Mouse (Mus musculus) embryo, embryonic 11 days (tissue): Measurements from ENCODE around the gene Lsm2.
"Not testable (repeated sequence)": the region's sequence is repeated elsewhere in the genome, so short reads cannot be mapped to it uniquely, and the experiment has no call there.

Experiments
- DNase-seq: peaks from one replicate; pipeline ENCODE4 v3.0.0-alpha.2; 2015

The Lsm2 gene

GRCm38 (mm10) chr17:34957291-34957690, 24.4 kb upstream of the Lsm2 start:
- DNase-seq, result not testable (repeated sequence)

GRCm38 (mm10) chr17:34957966-34958365, 23.7 kb upstream of the Lsm2 start:
- not testable (repeated sequence) for DNase-seq

- DNase-seq, result not testable (repeated sequence)
Measured at GRCm38 (mm10) chr17:34958734-34959129, 22.9 kb upstream of the Lsm2 start.

- peak; percentile 89 for DNase-seq
Measured at GRCm38 (mm10) chr17:34959130-34959778, 22.4 kb upstream of the Lsm2 start, which contains the start of gene Hspa1b. Gene Hspa1b (minus strand): TSS chr17:34959238.

- peak; percentile 43 for DNase-seq
Measured at GRCm38 (mm10) chr17:34959881-34960515, 21.7 kb upstream of the Lsm2 start.

- no peak for DNase-seq
Measured at GRCm38 (mm10) chr17:34960702-34961493, 20.8 kb upstream of the Lsm2 start.

- DNase-seq, result no peak
Measured at GRCm38 (mm10) chr17:34962125-34962524, 19.5 kb upstream of the Lsm2 start.

GRCm38 (mm10) chr17:34962841-34963240, 18.8 kb upstream of the Lsm2 start:
- DNase-seq, result no peak

- no peak for DNase-seq
Measured at GRCm38 (mm10) chr17:34964640-34965049, 17.0 kb upstream of the Lsm2 start.

- DNase-seq, result no peak
Measured at GRCm38 (mm10) chr17:34965627-34966026, 16.0 kb upstream of the Lsm2 start.

GRCm38 (mm10) chr17:34969822-34970221, 11.8 kb upstream of the Lsm2 start, which contains the start of gene Gm20481:
Gene Gm20481 (plus strand): TSS chr17:34969912.
- DNase-seq, result not testable (repeated sequence)

- DNase-seq, result not testable (repeated sequence)
Measured at GRCm38 (mm10) chr17:34970850-34971249, 10.8 kb upstream of the Lsm2 start.

- not testable (repeated sequence) for DNase-seq
Measured at GRCm38 (mm10) chr17:34971694-34972068, 10.0 kb upstream of the Lsm2 start.

GRCm38 (mm10) chr17:34972069-34972749, 9.5 kb upstream of the Lsm2 start, which contains the start of the genes Hspa1a and Hspa1l:
Gene Hspa1a (minus strand): TSS chr17:34972156.
Gene Hspa1l (plus strand): TSS chr17:34972703.
- DNase-seq, result peak; percentile 80

- no peak for DNase-seq
Measured at GRCm38 (mm10) chr17:34975581-34976492, 5.8 kb upstream of the Lsm2 start.

- no peak for DNase-seq
Measured at GRCm38 (mm10) chr17:34977000-34977399, 4.7 kb upstream of the Lsm2 start.

- DNase-seq, result no peak
Measured at GRCm38 (mm10) chr17:34978239-34978638, 3.4 kb upstream of the Lsm2 start.

GRCm38 (mm10) chr17:34979631-34980030, 2.0 kb upstream of the Lsm2 start:
- DNase-seq, result no peak

- DNase-seq, result peak; percentile 70
Measured at GRCm38 (mm10) chr17:34980655-34981054, 1.0 kb upstream of the Lsm2 start.

GRCm38 (mm10) chr17:34982328-34982727, 666 bp downstream of the Lsm2 start:
- no peak for DNase-seq

- peak; percentile 50 for DNase-seq
Measured at GRCm38 (mm10) chr17:34984218-34984617, 2.6 kb downstream of the Lsm2 start.

GRCm38 (mm10) chr17:34994751-34995150, 13.1 kb downstream of the Lsm2 start:
- no peak for DNase-seq
